Mouse (Mus musculus) urinary bladder, postnatal 14 days (tissue): Measurements from ENCODE around the gene Psap.

Experiments
- DNase-seq: peaks from one replicate; pipeline ENCODE4 v3.0.0; 2021; ENCODE audit warnings: low spot score

Gene Psap

DNA sequence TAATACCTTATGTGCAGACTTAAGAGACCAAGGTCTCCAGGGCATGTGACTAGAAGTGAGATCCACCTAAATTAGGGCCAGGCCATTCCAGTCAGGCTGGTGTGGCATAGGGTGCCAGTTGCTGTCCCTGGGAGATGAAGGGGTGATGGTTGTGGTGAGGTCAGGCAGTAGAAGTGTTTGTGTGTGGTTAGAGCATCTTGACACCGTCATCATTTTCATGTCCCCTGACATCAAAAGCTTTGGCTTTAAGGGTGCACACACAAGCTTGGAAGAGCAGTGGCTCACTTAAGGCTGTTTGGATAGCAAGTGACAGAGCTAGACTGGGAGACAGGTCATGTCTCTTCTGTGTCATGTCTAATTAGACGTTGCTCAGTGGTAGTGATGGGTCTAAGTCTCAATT, 10.3 kb downstream of the Psap start:
- no peak for DNase-seq

DNA sequence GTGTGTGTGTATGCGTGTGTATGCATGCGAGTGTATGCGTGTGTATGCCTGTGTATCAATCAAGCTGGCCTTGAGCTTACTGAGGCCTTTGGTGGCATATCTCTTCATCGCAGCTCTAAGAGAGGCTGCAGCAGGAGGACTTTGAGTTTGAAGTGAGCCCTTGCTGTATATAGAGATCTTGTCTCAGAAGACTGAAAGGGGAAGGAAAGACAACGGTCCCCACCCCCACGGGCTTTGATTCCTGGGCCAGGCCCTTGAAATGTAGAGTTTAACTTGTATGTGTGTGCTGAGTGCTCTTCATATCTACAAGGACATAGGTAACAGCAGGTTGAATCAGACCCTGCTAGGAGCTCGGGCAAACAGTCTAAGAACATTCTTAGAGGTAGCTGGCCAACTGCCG, 11.8 kb downstream of the Psap start:
- peak; percentile 37 for DNase-seq

DNA sequence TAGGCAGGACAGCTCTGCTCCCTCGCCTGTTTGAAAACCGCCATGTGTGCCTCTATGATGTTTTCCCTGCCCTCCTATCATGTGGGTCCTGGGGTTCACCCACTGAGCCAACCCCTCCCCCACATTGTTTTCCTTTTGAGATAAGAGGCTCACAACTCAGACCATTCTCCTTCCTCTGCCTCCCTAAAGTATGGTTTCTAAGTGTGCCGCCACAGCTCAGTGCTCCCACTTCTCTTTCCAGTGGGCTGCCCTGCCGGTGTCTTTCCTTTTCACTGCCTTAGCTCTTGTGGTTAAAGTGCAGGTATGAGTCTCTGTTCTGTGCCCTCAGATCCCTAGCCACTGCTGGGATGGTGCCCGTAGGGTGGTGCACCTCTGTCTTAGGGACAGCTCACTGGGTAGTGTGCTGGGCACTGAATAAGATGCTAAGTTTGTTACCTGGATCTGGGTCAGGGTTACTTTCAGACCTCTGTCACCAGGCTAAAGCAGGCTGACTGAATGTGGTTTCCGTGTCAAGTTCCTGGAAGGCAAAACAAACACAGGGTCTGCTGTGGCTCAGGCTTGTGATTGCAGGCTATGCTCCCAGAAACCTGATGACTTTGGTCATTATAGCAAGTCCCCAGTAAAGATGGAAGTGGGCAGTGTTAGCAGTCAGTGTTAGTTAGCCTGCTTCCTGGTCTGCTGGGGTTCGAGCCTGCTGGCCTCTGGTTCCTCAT, 12.8 kb downstream of the Psap start:
- no peak for DNase-seq

DNA sequence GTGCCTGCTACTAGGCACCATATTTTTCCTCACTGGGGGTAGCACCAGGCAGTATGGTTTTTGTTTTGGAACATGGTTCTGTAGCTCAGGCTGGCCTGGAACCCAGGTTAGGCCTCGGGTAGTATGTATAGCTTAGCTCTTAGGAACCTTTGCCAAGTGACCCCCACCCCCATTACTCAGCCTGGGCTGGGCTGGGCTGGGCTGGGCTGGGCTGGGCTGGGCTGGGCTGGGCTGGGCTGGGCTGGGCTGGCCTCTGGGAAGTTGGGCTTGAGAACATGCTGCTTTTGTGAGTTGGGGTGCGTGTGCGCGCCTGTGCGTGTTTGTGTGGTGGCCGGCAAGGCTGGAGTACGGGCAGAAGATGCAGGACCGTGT, 13.3 kb downstream of the Psap start:
- DNase-seq: no peak

DNA sequence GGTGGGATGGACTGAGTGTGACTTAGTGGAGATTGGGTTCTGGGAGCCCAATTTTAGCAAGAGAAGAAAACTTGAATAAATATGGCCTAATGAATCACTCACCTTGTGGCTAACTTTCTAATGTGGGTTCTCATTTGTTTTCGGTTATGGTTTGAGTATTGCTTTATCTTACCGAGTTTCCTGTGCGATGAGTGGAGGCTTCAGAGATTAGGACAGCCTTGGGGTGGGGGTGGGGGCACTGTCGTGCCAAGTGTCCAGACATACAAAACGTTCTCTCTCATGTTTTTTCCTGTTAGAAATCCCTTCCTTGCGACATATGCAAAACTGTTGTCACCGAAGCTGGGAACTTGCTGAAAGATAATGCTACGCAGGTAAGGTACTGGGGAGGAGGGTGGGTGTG, 14.8 kb downstream of the Psap start:
- no peak for DNase-seq

DNA sequence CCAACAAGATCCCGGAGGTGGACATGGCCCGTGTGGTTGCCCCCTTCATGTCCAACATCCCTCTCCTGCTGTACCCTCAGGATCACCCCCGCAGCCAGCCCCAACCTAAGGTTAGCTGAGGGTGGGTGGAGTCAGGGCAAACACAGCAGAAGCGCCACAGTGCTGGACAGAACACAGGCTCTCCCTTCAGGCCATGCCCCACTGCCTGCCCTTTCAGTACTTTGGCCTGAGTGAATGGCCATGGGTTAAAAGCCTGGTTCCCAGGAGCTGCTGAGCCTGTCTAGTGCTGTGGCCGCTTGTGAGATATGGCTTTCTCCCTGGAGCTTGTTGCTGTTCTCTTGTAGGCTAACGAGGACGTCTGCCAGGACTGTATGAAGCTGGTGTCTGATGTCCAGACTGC, 17.2 kb downstream of the Psap start:
- DNase-seq: no peak

DNA sequence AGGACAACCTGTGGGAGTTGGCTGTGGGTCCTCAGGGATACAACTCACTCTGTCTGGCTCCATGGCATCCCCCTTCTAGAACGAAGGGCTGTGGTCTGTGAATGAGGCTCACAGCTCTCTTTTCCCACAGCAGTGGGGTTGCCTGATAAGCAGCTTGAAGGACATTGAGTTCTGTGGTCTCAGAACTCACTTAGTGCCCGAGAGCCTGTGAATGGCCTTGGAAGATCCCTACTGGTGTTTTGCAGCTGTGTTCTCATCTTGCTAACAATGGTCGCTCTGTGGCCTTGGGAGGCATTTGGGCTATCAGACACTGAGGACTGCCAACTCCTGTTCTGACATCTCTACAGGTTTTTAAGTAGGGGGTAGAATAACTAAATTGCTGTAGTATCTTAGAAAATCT, 17.9 kb downstream of the Psap start:
- DNase-seq: no peak

DNA sequence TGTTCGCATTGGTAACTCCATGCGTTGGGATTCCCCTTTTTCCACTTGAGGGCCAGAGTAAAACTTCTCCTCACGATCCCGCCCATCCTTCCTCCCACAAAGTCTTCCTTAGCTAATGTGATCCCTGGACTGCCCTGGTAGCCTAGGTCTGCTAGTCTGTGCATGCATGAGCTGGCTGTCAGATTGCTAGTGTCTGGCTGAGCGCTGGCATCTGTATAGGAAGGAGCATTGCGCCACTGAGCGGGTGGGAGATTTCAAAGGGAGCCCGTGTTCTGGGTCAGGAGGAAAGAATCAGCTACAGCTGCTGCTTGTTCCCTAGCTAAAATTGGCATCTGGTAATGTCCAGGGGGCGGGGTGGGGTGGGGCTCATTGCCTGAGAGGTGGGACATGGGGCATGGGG, 18.6 kb downstream of the Psap start:
- DNase-seq: no peak

DNA sequence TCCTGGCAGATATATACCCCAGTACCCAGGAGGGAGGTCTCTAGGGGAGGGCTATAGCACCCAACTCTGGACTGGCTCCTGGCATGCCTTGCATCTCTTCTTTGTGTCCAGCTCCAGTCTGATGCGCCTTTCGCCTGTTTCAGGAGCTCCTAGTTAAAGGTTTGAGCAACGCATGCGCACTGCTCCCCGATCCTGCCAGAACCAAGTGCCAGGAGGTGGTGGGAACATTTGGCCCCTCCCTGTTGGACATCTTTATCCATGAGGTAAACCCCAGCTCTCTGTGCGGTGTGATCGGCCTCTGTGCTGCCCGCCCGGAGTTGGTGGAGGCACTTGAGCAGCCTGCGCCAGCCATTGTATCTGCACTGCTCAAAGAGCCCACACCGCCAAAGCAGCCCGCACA, 22.2 kb downstream of the Psap start:
- no peak for DNase-seq

DNA sequence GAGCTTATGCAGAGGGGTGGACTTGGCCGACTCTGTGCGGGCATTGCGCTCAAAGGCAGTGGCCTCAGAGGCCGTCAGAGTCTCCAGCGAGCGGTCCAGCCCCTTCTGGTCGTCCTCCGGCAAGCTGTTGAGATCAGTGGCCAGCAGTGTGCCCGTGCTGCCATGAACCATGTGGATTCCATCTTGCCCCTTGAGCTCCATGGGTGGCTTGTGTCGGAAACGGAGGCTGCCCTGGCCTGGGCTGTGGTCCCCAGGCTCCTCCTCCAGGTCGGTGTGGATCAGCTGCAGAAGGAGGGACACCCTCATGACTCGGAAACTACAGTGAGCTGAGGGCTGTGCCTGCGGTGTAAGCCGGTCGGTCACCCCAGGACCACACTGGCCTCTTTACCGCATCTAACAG, 26.0 kb downstream of the Psap start:
- no peak for DNase-seq

DNA sequence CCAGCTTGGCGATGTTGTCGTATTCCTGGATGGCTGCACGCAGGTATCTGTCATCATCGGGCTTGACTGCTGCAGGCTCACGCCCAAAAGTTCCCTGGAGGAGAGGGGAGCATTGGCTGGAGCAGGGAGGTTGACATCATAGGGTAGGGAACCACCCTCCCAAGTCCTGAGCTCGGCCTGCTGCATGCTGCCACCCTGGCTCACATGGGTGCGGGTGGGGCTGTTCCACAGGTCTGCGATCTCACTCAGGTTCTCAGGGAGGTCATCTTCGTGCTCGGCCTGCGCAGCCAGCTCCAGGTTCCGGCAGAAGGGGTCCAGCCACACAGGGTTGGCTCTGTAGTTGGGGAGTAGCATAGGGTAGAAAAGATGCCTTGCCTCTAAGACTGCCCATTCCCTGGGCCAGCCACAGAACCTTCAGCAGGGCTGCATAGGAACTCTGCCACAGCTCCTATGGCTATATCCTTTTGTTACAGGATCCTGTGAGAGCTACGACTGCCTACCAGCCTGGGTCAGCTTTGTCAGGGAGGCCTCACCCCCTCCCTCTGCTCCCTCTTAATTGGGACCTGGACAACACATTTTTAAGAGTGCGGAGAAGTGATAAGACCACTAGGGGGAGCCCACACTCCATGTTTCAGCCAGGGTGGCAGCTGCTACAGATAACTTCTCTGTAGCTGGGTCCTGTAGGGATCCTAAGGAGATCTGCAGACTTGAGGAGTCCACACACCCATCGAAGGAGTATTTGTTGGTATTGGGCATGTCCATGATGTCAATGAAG, 27.6 kb downstream of the Psap start:
- peak; percentile 72 for DNase-seq

DNA sequence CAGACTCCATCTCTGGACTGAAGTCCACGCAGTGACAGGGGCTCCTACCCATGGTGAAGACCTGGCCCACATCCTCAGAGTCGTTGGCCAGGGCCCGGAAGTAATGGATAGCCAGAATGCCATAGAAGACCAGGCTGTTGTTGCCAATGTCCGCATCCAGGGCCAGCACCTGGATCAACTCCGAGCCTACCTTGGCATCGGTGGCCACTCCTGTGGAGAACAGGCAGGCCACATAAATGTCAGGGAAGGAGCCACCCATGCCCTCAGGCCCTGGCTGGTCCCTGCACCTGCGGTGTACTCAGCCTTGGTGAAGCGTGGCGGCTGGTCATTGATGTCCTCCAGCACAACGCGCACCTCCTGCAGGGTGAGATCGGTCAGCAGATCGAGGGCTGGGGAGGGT, 33.2 kb downstream of the Psap start:
- DNase-seq: no peak

DNA sequence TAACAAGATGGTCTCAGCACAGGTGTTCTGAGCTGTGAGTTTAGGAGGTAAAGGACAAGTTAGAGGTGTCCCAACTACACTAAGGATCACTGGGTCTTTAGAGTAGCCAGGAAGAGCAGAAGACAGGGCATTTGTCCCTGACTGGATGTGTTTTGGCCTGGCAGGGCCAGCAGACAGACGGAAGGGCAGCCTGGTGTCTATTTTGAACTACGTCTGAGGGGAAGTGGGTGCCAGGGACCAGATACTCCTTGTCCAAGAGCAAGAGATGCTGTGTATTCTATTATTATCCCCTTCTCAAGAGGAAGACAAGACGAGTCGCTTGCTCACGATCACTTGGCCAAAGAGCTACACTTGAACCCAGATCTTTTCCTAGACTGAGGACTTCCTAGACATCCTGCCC, 36.2 kb downstream of the Psap start:
- no peak for DNase-seq

DNA sequence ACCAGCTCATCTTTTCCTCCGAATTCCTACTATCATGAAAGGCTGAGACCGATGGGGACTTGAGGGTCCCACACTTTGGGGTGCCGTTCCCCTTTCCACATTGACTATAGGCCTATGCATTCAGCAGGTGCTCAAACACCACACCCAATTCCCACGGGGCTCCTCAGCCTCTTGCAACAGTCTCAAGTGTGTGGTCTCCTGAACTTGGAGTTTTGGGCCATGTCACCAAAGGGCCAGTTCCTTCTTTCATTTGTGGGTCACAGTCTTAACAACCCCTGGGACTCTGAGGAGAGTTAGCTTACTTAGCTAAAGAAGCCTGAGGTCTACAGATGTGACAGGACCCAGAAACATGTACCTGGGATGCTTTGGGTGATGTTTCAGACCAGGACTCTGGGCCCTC, 38.7 kb downstream of the Psap start:
- DNase-seq: no peak

DNA sequence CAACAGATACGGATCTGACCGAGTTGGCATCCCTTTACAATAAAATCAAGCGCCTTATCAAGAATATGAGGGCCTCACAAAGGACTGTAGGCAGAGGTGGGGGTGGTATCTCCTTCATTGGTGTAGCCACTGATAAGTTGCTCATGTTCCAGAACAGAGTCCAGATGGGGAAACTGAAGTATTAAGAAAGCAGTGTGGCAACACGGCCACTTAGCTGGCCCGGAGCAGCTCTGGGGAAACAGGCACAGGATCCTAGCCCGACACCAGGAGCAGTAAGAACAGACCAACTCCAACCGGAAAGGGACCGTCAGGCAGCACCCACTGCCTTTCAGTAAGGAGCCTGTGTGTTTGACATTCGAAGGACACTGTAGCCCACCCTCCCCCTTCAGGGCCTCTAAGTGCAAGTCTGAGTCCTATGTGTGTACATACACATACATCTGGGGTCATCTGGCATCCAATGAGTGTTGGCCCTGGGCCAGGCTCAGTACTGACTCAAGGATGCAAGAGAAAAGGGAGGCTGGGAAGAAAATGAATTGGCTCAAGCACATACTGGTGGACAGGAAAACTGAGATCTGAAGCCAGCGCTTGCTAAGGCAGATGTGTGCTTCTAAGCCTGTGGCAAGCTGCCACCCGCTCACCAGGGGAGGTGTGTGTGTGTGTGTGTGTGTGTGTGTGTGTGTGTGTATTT, 51.7 kb downstream of the Psap start:
- DNase-seq: no peak

DNA sequence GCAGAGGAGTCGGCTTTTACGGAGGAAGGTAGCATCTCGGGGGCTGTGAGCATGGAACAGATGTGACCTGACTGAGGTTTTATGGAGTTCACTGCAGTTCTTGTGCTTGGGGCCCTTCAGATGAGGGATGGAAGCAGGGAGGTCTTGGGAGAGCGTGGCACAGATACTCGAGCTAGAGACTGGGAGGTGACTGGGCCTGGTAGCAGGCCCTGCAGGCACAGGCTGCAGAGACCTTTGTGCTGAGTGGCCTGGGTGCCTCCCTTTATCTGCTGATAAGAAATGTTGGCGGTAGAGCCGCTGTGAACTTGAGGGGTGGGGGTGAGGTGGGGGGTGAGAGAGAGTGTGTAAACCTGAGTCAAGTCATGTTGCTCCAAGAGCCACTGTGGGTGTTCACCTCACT, 57.2 kb downstream of the Psap start:
- DNase-seq: no peak

DNA sequence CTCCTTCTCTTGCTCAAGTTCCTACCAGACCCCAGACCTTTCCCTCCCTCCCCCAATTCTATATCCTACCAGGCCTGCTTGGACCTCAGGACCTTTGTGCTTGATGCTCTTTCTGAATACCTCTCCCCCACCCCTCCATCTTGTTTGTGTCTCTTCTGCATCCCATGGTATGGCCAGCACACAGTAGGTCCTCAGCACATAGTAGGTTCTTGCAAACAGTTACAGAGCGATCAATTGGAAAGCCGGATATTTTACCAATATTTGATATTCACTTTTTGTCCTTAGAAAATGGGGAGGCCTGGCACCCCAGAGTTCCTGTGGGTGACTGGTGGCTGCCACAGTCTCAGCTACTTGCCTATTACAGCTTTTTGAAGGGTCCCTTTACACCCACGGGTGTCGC, 57.6 kb downstream of the Psap start:
- DNase-seq: no peak

DNA sequence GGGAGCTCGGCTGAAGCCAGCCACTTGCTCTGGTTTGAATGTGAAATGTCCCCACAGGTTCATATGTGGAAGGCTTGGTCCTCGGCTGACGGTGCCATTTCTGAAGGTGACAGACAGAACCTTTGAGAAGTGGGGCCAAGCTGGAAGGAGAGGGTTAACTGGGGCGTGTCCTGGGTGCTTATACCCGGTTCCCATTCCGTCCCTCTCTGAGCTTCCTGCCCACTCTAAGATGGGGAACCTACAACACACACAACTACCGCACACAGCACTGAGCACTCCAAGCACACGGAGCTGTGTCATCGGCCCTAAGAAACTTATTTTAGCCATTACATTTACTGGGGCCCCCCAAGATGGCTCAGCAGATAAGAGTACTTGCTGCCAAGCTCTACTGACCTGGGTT, 64.1 kb downstream of the Psap start:
- no peak for DNase-seq

DNA sequence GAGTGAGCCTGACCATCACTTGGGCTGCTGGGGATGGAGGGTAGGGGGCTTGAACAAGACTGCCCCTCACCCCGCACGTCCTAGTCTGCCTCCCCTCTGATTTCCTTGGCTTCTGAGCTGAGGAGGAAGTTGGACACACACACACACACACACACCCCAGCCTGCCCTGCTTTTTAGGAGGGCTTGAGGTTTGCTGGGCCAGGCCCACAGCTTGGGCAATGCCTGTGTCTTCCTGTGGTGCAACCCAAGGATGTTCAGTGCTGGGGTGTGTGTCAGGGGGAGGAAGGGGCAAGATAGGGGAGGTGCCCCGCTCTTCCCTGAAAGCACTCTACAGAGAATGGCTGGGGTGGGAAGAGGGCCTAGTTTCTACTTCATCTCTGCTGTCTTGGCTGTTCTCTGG, 66.7 kb downstream of the Psap start:
- DNase-seq: no peak

DNA sequence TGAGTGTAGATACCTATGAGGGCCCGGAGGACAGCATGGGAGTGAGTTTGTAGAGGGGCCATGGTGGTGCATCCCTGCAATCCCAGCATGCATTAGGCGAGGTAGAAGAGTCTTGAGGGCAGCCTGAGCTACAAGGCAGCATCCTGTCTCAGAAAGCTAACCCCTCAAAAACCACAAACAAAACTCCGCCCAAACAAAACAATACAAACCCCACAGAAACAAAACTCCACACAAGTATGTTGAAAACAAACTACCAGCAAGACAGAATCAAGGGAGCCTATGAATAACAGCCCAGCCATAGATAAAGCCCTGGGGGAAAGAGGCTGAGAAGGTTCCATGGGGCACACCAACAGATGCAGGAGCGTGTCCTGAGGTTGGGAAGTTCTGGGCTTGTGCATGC, 68.6 kb downstream of the Psap start:
- DNase-seq: no peak

DNA sequence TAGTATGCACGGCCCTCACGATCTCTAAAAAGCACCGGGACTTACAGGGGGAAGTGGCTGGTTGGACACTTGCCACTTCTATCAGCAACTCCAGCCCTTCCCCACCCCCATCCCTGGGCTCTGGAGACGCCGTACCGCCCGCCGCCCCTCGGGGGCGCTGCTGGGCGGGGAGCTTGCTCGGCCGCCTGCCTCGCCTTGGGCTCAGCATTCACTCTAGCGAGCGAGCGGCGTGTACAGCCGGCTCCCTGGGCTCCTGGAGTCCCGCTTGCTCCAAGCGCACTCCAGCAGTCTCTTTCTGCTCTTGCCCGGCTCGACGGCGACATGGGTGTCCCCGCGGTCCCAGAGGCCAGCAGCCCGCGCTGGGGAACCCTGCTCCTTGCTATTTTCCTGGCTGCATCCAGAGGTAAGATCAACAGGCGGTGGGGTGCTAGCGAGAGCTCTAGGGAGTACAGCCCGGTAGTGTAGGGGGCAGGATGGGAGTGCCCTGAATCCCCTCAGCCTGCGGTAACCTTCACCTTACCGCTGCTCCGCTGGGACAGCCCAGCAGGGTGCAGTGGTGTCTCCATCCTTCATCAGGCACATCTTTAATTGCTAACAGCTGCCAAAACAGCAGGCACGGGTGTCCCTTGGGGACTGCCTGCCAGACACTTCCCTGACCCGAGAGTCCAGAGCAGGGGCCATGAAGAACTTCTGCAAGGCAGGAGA, 69.4 kb downstream of the Psap start, which contains the start of gene Vsir:
Gene Vsir, plus strand, starts transcription at position 151 of the 705 bp plus-strand sequence.
- DNase-seq: peak; percentile 83

DNA sequence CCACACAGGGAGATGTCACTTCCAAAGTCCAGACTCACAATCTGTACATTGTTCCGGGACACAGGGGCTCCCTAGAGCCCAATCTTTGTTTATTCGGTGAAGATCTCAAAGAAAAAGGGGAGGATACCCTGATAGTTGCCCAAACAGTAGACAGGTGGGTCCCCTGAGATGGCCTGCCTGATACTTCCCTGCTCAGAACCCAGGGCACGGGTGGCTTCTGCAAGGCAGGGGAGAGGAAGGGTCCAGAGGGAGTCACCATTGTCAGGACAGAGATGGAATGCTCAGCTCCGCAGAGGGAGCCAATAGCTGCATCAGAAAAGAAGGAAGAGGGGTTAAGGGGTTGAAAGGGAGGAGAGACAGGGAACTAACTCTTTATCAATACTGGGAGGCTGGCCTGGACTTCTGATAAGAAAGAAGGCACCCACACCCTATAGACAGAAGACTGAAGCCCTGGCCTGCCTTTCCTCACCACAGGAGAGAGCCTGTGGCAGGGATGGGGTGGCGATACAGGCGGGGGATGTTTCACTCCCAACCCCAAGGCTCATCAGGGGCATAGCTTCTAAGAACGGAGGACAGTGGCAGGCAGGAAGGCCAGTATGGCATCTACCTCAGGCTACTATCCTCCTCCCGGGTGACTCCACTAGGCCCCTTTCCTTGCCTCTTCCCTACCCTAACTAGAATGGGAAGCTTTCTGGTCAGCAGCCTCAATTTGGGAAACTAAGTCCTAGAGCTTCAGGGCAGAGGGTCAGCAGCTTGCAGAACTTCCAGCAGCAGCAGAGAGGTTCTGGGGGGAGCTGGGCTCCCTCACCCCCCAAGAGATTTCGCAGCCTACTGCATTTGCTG, 70.6 kb downstream of the Psap start:
- DNase-seq: no peak
